Mouse (Mus musculus) thymus, adult 2 months (tissue): ENCODE measurements at regions not wholly inside any gene's neighbourhood (a gene's known extent, or its start where the extent isn't known, plus 50 kb on each side); places are given as distances from the start of the nearest gene placed in this dataset.

ENCODE experiments used
- CTCF ChIP-seq: fragments of 200-500 bp; IDR thresholded peaks from 2 replicates; pipeline ENCODE4 v1.5.1; 2012; ENCODE audit warnings: mild to moderate bottlenecking, control low read depth, low read length, moderate library complexity, borderline replicate concordance; ENCODE audit not compliant: control insufficient read depth, poor library complexity, insufficient read depth; ENCODE audit errors: extremely low read depth
- POLR2A ChIP-seq: fragments of 200-500 bp; IDR thresholded peaks from 2 replicates; pipeline ENCODE4 v1.6.1; 2012; ENCODE audit warnings: mild to moderate bottlenecking, low read length, control low read depth, moderate library complexity; ENCODE audit not compliant: control insufficient read depth, poor library complexity, insufficient read depth; ENCODE audit errors: extremely low read depth

- TF ChIP-seq POLR2A: no peak
- TF ChIP-seq CTCF: no peak
These were observed 121.4 kb downstream of the Tmem30b start for GRCm38 (mm10) chr12:73424814-73425213.
